In genomic region chr10:13082459-13082858, GRCm38 (mm10) we compare ENCODE assay signal across 11 mouse cellular contexts. TPM values are rescaled to one million over a fixed set of nuclear protein-coding genes. Genes with fewer than 3 reads are reported as not detected.
DNase-seq lines count a peak whose midpoint lies in the region; ATAC-seq and TF ChIP-seq lines count a peak whose summit lies in the region.
"Had no signal": no experiment of that assay in that cellular context is flagged by ENCODE, and none has a peak within 500 bp of the region (broad histone marks: within the 10 kb centered on the region; RNA-seq: fewer than 3 reads in every experiment).

No protein-coding gene starts in this region.

- H3K36me3 ChIP-seq in forebrain, postnatal 0 days (ENCODE audit: insufficient read depth), result no peaks in the 10 kb centered on the region
- H3K36me3 ChIP-seq in forebrain, embryonic 12.5 days (replicated peaks), result no peaks in the 10 kb centered on the region
- no peaks in the 10 kb centered on the region for H3K36me3 ChIP-seq in midbrain, embryonic 13.5 days
- no peaks in the 10 kb centered on the region for H3K36me3 ChIP-seq in midbrain, embryonic 15.5 days (replicated peaks)
- no peaks in the 10 kb centered on the region for H3K36me3 ChIP-seq in neural tube, embryonic 13.5 days
- H3K36me3 ChIP-seq in heart, embryonic 12.5 days, result no peaks in the 10 kb centered on the region

- H3K4me1 ChIP-seq in forebrain, postnatal 0 days (ENCODE audit: insufficient read depth), result no peaks in the 10 kb centered on the region
- H3K4me1 ChIP-seq in forebrain, embryonic 12.5 days, result no peaks in the 10 kb centered on the region
- H3K4me1 ChIP-seq in midbrain, embryonic 13.5 days (replicated peaks), result peaks cover 6% of the 10 kb centered on the region
- H3K4me1 ChIP-seq in midbrain, embryonic 15.5 days, result no peaks in the 10 kb centered on the region
- H3K4me1 ChIP-seq in neural tube, embryonic 13.5 days (replicated peaks), result peaks cover 5% of the 10 kb centered on the region; the same call in 1 of the 2 replicates
- H3K4me1 ChIP-seq in heart, embryonic 12.5 days (replicated peaks), result peaks cover 4% of the 10 kb centered on the region

- WGBS in forebrain, postnatal 0 days, result 57% methylated on average over 12 of the region's 12 CpGs
- 89% methylated on average over 12 of the region's 12 CpGs for WGBS in forebrain, embryonic 12.5 days
- 70% methylated on average over 12 of the region's 12 CpGs for WGBS in midbrain, embryonic 13.5 days
- 65% methylated on average over 12 of the region's 12 CpGs for WGBS in midbrain, embryonic 15.5 days
- WGBS in neural tube, embryonic 13.5 days, result 39% methylated on average over 12 of the region's 12 CpGs
- 82% methylated on average over 12 of the region's 12 CpGs for whole genome bisulfite sequencing in heart, embryonic 12.5 days

- peak; percentile 63; the same call in 1 of the 2 replicates for ATAC-seq in forebrain, postnatal 0 days
- ATAC-seq in forebrain, embryonic 12.5 days (ENCODE audit: low FRiP score), result no peak
- ATAC-seq in midbrain, embryonic 13.5 days, result peak; percentile 29; the same call in 1 of the 2 replicates
- no peak for ATAC-seq in midbrain, embryonic 15.5 days (replicated peaks)
- peak; percentile 79 for ATAC-seq in neural tube, embryonic 13.5 days (ENCODE audit: low read depth)
- no peak for ATAC-seq in heart, embryonic 12.5 days (ENCODE audit: insufficient number of reproducible peaks, low FRiP score)

- H3K4me3 ChIP-seq in forebrain, postnatal 0 days (ENCODE audit: low read depth, low read length), result no peak overlapping the region
- H3K4me3 ChIP-seq in forebrain, embryonic 12.5 days (replicated peaks), result no peak overlapping the region
- H3K4me3 ChIP-seq in midbrain, embryonic 13.5 days (replicated peaks), result no peak overlapping the region
- no peak overlapping the region for H3K4me3 ChIP-seq in midbrain, embryonic 15.5 days
- H3K4me3 ChIP-seq in neural tube, embryonic 13.5 days, result no peak overlapping the region
- no peak overlapping the region for H3K4me3 ChIP-seq in heart, embryonic 12.5 days

- no peak overlapping the region for H3K27ac ChIP-seq in forebrain, postnatal 0 days (ENCODE audit: low read depth, low read length)
- H3K27ac ChIP-seq in forebrain, embryonic 12.5 days, result no peak overlapping the region
- no peak overlapping the region for H3K27ac ChIP-seq in midbrain, embryonic 13.5 days
- no peak overlapping the region for H3K27ac ChIP-seq in midbrain, embryonic 15.5 days
- H3K27ac ChIP-seq in neural tube, embryonic 13.5 days (replicated peaks), result no peak overlapping the region
- H3K27ac ChIP-seq in heart, embryonic 12.5 days (ENCODE audit: poor library complexity, severe bottlenecking), result no peak overlapping the region

- TF ChIP-seq CTCF in forebrain, postnatal 0 days (IDR thresholded peaks at IDR 0.05; ENCODE audit: low read depth), result no peak

- H3K9ac ChIP-seq in forebrain, postnatal 0 days, result no peak overlapping the region
- H3K9ac ChIP-seq in forebrain, embryonic 12.5 days, result no peak overlapping the region
- no peak overlapping the region for H3K9ac ChIP-seq in midbrain, embryonic 13.5 days (replicated peaks)
- H3K9ac ChIP-seq in midbrain, embryonic 15.5 days, result no peak overlapping the region
- no peak overlapping the region for H3K9ac ChIP-seq in neural tube, embryonic 13.5 days
- no peak overlapping the region for H3K9ac ChIP-seq in heart, embryonic 12.5 days

- H3K9me3 ChIP-seq in forebrain, postnatal 0 days (ENCODE audit: low read length), result no peaks in the 10 kb centered on the region
- no peaks in the 10 kb centered on the region for H3K9me3 ChIP-seq in forebrain, embryonic 12.5 days
- no peaks in the 10 kb centered on the region for H3K9me3 ChIP-seq in midbrain, embryonic 13.5 days
- no peaks in the 10 kb centered on the region for H3K9me3 ChIP-seq in midbrain, embryonic 15.5 days
- peaks cover 6% of the 10 kb centered on the region; the same call in 1 of the 2 replicates for H3K9me3 ChIP-seq in neural tube, embryonic 13.5 days
- H3K9me3 ChIP-seq in heart, embryonic 12.5 days (replicated peaks), result 0 out of 2 replicates have a peak, but pooled peaks cover 3% of the 10 kb centered on the region

- DNase-seq in forebrain, postnatal 0 days, result peak; percentile 16
- DNase-seq in cerebellum, postnatal 10 days, result peak; percentile 85 to 90
- DNase-seq in ovary, adult 18-20 months (ENCODE audit: low spot score), result no peak
- DNase-seq: kidney, adult 9 months; thymus, adult 18-20 months had no signal

- no peak overlapping the region for H3K4me2 ChIP-seq in forebrain, postnatal 0 days (ENCODE audit: low read depth)
- no peak overlapping the region for H3K4me2 ChIP-seq in forebrain, embryonic 12.5 days
- no peak overlapping the region for H3K4me2 ChIP-seq in midbrain, embryonic 13.5 days (replicated peaks)
- H3K4me2 ChIP-seq in midbrain, embryonic 15.5 days, result no peak overlapping the region
- no peak overlapping the region for H3K4me2 ChIP-seq in neural tube, embryonic 13.5 days
- no peak overlapping the region for H3K4me2 ChIP-seq in heart, embryonic 12.5 days

- H3K27me3 ChIP-seq in forebrain, postnatal 0 days (ENCODE audit: insufficient read depth, low read length), result no peaks in the 10 kb centered on the region
- 0 out of 2 replicates have a peak, but pooled peaks cover 3% of the 10 kb centered on the region for H3K27me3 ChIP-seq in forebrain, embryonic 12.5 days
- no peaks in the 10 kb centered on the region for H3K27me3 ChIP-seq in midbrain, embryonic 13.5 days
- H3K27me3 ChIP-seq in midbrain, embryonic 15.5 days (replicated peaks), result no peaks in the 10 kb centered on the region
- H3K27me3 ChIP-seq in neural tube, embryonic 13.5 days, result no peaks in the 10 kb centered on the region
- no peaks in the 10 kb centered on the region for H3K27me3 ChIP-seq in heart, embryonic 12.5 days (replicated peaks)

RNA-seq across cellular contexts. Expression of gene Plagl1, which starts 22.2 kb away (rescaled TPM):
- 26.9 and 93.7 TPM in 2 replicates for total RNA-seq in forebrain, postnatal 0 days (2014; rRNA removed)
- 13.7 and 15.7 TPM in 2 replicates for polyA plus RNA-seq in forebrain, postnatal 0 days (2015; fragmentation: Nextera tagmentation; extraction: Ambion mirVana)
- polyA plus RNA-seq in forebrain, embryonic 12.5 days (2016; fragmentation: Nextera tagmentation; extraction: Ambion mirVana), result 93.2 and 102 TPM in 2 replicates
- polyA plus RNA-seq in midbrain, embryonic 13.5 days (2015; fragmentation: Nextera tagmentation; extraction: Ambion mirVana), result 47.0 and 52.0 TPM in 2 replicates
- polyA plus RNA-seq in midbrain, embryonic 15.5 days (2015; fragmentation: Nextera tagmentation; extraction: Ambion mirVana), result 34.7 and 36.2 TPM in 2 replicates
- polyA plus RNA-seq in neural tube, embryonic 13.5 days (2015; fragmentation: Nextera tagmentation; extraction: Ambion mirVana), result 35.6 and 52.3 TPM in 2 replicates
- 257 and 286 TPM in 2 replicates for polyA plus RNA-seq in heart, embryonic 12.5 days (2016; fragmentation: Nextera tagmentation; extraction: Ambion mirVana)
- total RNA-seq: megakaryocyte-erythroid progenitor cell, adult 5-6 weeks had no signal

Comparison
In these comparisons a context has a peak if more than half of its experiments do, and no peak if none do; other contexts are left out.
1. ATAC-seq: peak in forebrain, postnatal 0 days (single experiment), midbrain, embryonic 13.5 days (single experiment) and neural tube, embryonic 13.5 days (single experiment); none in forebrain, embryonic 12.5 days (single experiment), midbrain, embryonic 15.5 days (single experiment) and heart, embryonic 12.5 days (single experiment).